Mouse (Mus musculus): ENCODE results near the gene 1700021F05Rik.

Gene 1700021F05Rik

GRCm38 (mm10) chr10:43483426-43483995 is 57.3 kb downstream of the 1700021F05Rik start:
- no peak for DNase-seq (ENCODE audit: low spot score in 2 of 2)

- no peak for DNase-seq (ENCODE audit: low spot score in 2 of 2)
These were observed 58.8 kb downstream of the 1700021F05Rik start for GRCm38 (mm10) chr10:43482021-43482420.

DNA sequence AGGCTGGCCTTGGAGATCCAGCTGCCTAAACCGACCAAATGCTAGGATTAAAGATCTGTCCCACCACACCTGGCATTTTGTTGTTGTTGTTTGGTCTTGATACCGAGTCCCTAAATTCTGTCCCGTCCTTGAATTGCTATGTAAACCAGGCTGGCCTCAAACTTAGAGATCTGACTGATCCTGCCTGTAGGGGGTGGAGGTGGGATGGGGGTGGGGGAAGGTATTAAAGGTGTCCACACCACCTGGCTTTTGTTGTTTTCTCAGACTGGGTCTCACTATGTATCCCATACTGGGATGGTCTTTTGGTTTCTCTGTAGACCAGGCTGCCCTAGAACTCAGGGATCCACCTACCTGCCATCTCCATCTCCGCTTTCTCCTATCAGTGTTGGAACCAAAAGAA is 59.6 kb downstream of the 1700021F05Rik start:
- no peak for DNase-seq (ENCODE audit: low spot score in 2 of 2)

- DNase-seq (ENCODE audit: low spot score in 2 of 2), result no peak
These were observed 60.5 kb downstream of the 1700021F05Rik start for GRCm38 (mm10) chr10:43480227-43480849.

DNA sequence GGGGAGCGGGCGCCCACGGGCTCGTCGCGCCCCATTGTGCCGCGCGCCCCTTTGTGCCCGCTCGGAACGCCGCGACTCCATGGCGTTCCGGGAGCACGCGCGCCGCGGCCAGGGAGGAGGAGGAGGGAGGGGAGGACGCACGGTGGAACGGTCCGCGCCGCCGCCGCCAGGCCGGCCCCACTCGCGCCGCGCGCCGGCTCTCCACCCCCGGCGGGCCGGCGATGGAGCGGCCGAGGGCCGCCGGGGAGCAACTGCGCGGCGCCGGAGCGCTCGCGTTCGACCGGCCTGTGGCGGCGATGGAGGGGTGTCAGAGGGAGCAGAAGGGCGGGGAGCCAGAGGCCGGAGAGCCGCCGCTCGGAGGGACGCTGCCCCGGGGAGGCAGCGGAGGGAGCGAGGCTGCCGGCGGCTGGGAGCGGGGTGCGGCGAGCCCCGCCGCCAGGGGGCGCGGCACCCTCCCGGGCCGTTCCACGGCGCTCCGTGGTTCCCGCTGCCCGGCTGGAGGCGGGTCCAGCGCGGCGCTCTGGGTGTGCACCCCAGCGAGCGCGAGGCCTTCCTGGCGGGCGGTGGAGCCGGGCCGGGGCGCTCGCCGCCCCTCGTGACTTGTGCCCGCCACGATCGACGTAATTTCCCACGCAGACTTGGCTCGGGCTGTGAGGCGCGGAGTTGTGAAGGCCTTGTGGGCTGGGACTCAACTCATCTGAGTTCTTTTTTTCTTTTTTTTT is 61.2 kb downstream of the 1700021F05Rik start:
- peak; percentile 75 to 80 for DNase-seq (ENCODE audit: low spot score in 2 of 2)

- peak; percentile 10 to 59 for DNase-seq (ENCODE audit: low spot score in 2 of 2)
These were observed 61.9 kb downstream of the 1700021F05Rik start, which contains the start of gene Bend3 for GRCm38 (mm10) chr10:43478751-43479435. Bend3 (plus strand) TSS chr10:43478831.

- DNase-seq (ENCODE audit: low spot score in 2 of 2), result peak; percentile 33 to 45
These were observed 62.7 kb downstream of the 1700021F05Rik start for GRCm38 (mm10) chr10:43477865-43478681.

- no peak for DNase-seq (ENCODE audit: low spot score in 2 of 2)
These were observed 63.3 kb downstream of the 1700021F05Rik start for GRCm38 (mm10) chr10:43477459-43477858.

GRCm38 (mm10) chr10:43475376-43475775 is 65.4 kb downstream of the 1700021F05Rik start:
- DNase-seq (ENCODE audit: low spot score in 2 of 2), result no peak

All from urinary bladder, adult 18-20 months (tissue).